In genomic region chr16:52086793-52087450, GRCm38 (mm10) we compare ENCODE assay signal across 19 mouse cellular contexts. TPM values are rescaled to one million over a fixed set of nuclear protein-coding genes. Genes with fewer than 3 reads are reported as not detected.
DNase-seq lines count a peak whose midpoint lies in the region; ATAC-seq lines count a peak whose summit lies in the region.
"Had no signal": no experiment of that assay in that cellular context is flagged by ENCODE, and none has a peak within 500 bp of the region (broad histone marks: within the 10 kb centered on the region; RNA-seq: fewer than 3 reads in every experiment).

No protein-coding gene starts in this region.

- ATAC-seq in heart, embryonic 11.5 days (replicated peaks; ENCODE audit: insufficient number of reproducible peaks, low FRiP score, low TSS enrichment), result 0 out of 2 replicates have a peak, but pooled peaks have one; percentile 22
- ATAC-seq in neural tube, embryonic 13.5 days (ENCODE audit: low read depth), result 0 out of 2 replicates have a peak, but pooled peaks have one; percentile 53
- ATAC-seq in midbrain, embryonic 14.5 days (ENCODE audit: low FRiP score, low TSS enrichment), result no peak
- ATAC-seq: hindbrain, postnatal 0 days had no signal

- no peaks in the 10 kb centered on the region for H3K36me3 ChIP-seq in heart, embryonic 11.5 days (ENCODE audit: control insufficient read depth, insufficient read depth, low read length)
- H3K36me3 ChIP-seq in neural tube, embryonic 13.5 days, result no peaks in the 10 kb centered on the region
- H3K36me3 ChIP-seq in midbrain, embryonic 14.5 days (ENCODE audit: control insufficient read depth, insufficient read depth, low read length), result 0 out of 2 replicates have a peak, but pooled peaks cover 4% of the 10 kb centered on the region
- H3K36me3 ChIP-seq: embryonic facial prominence, embryonic 12.5 days had no signal

- no peaks in the 10 kb centered on the region for H3K27me3 ChIP-seq in heart, embryonic 11.5 days (ENCODE audit: control insufficient read depth, insufficient read depth, low read length)
- no peaks in the 10 kb centered on the region for H3K27me3 ChIP-seq in neural tube, embryonic 13.5 days
- H3K27me3 ChIP-seq in midbrain, embryonic 14.5 days (ENCODE audit: control insufficient read depth, insufficient read depth, low read length), result no peaks in the 10 kb centered on the region
- H3K27me3 ChIP-seq: embryonic facial prominence, embryonic 12.5 days; heart, embryonic 13.5 days; limb, embryonic 15.5 days had no signal

- no peak overlapping the region for H3K4me2 ChIP-seq in heart, embryonic 11.5 days
- no peak overlapping the region for H3K4me2 ChIP-seq in neural tube, embryonic 13.5 days
- no peak overlapping the region for H3K4me2 ChIP-seq in midbrain, embryonic 14.5 days (ENCODE audit: low read length)
- H3K4me2 ChIP-seq: embryonic facial prominence, embryonic 12.5 days; heart, embryonic 13.5 days; limb, embryonic 15.5 days had no signal

- no peak overlapping the region for H3K9ac ChIP-seq in heart, embryonic 11.5 days (ENCODE audit: low read depth, low read length)
- H3K9ac ChIP-seq in neural tube, embryonic 13.5 days, result no peak overlapping the region
- H3K9ac ChIP-seq in midbrain, embryonic 14.5 days (replicated peaks; ENCODE audit: low read length), result no peak overlapping the region
- H3K9ac ChIP-seq: embryonic facial prominence, embryonic 12.5 days; heart, embryonic 13.5 days; limb, embryonic 15.5 days had no signal

- WGBS in heart, embryonic 11.5 days (ENCODE audit: insufficient replicate concordance), result 82% methylated on average over 9 of the region's 9 CpGs
- WGBS in neural tube, embryonic 13.5 days, result 89% methylated on average over 9 of the region's 9 CpGs
- WGBS in midbrain, embryonic 14.5 days, result 94% methylated on average over 9 of the region's 9 CpGs

- peaks cover 5% of the 10 kb centered on the region; the same call in 1 of the 2 replicates for H3K4me1 ChIP-seq in heart, embryonic 11.5 days (ENCODE audit: control insufficient read depth, insufficient read depth, low read length)
- peaks cover 4% of the 10 kb centered on the region; the same call in 1 of the 2 replicates for H3K4me1 ChIP-seq in neural tube, embryonic 13.5 days (replicated peaks)
- no peaks in the 10 kb centered on the region for H3K4me1 ChIP-seq in midbrain, embryonic 14.5 days (ENCODE audit: control insufficient read depth, insufficient read depth, low read length)

- H3K4me3 ChIP-seq in heart, embryonic 11.5 days (ENCODE audit: low read depth, low read length), result no peak overlapping the region
- H3K4me3 ChIP-seq in neural tube, embryonic 13.5 days, result no peak overlapping the region
- H3K4me3 ChIP-seq in midbrain, embryonic 14.5 days (replicated peaks; ENCODE audit: low read depth, low read length), result no peak overlapping the region
- H3K4me3 ChIP-seq: embryonic facial prominence, embryonic 12.5 days; heart, embryonic 13.5 days; limb, embryonic 15.5 days had no signal

- no peak for DNase-seq in heart, adult 9 months (ENCODE audit: low spot score in 2 of 2)
- DNase-seq in neural tube, embryonic 10.5 days (ENCODE audit: extremely low spot score, low spot score), result no peak
- DNase-seq in T-cell, adult 2 months (ENCODE audit: low spot score), result peak; percentile 67
- DNase-seq in lung, postnatal 36 days, result peak; percentile 56
- DNase-seq in midbrain, embryonic 14.5 days, result no peak
- DNase-seq: adrenal gland, adult 8-10 months; cerebellum, adult 18-20 months; cerebellum, postnatal 36 days; gastrocnemius, postnatal 36 days; heart, postnatal 36 days; kidney, adult 9 months; kidney, postnatal 36 days; thymus, adult 18-20 months had no signal

- no peaks in the 10 kb centered on the region for H3K9me3 ChIP-seq in heart, embryonic 11.5 days (replicated peaks; ENCODE audit: control insufficient read depth, low read length)
- H3K9me3 ChIP-seq in neural tube, embryonic 13.5 days, result no peaks in the 10 kb centered on the region
- no peaks in the 10 kb centered on the region for H3K9me3 ChIP-seq in midbrain, embryonic 14.5 days (ENCODE audit: control insufficient read depth, low read length)
- H3K9me3 ChIP-seq: embryonic facial prominence, embryonic 12.5 days; heart, embryonic 13.5 days; limb, embryonic 15.5 days had no signal

- H3K27ac ChIP-seq in heart, embryonic 11.5 days (ENCODE audit: low read depth, low read length), result no peak overlapping the region
- H3K27ac ChIP-seq in neural tube, embryonic 13.5 days (replicated peaks), result no peak overlapping the region
- no peak overlapping the region for H3K27ac ChIP-seq in midbrain, embryonic 14.5 days (replicated peaks; ENCODE audit: low read depth, low read length)
- H3K27ac ChIP-seq: embryonic facial prominence, embryonic 12.5 days; heart, embryonic 13.5 days; hindbrain, postnatal 0 days; limb, embryonic 15.5 days had no signal

RNA-seq across cellular contexts. Expression of gene Cblb, which starts 55.9 kb away (rescaled TPM):
- 15.3 and 17.4 TPM in 2 replicates for polyA plus RNA-seq in heart, embryonic 11.5 days (2014; fragmentation: Nextera tagmentation; extraction: Ambion mirVana)
- polyA plus RNA-seq in neural tube, embryonic 13.5 days (2015; fragmentation: Nextera tagmentation; extraction: Ambion mirVana), result 16.8 and 20.1 TPM in 2 replicates
- 12.7 and 19.4 TPM in 2 replicates for polyA plus RNA-seq in midbrain, embryonic 14.5 days (2014; fragmentation: Nextera tagmentation; extraction: Ambion mirVana)

Comparison
In these comparisons a context has a peak if more than half of its experiments do, and no peak if none do; other contexts are left out.
1. DNase-seq: peak in T-cell, adult 2 months (single experiment) and lung, postnatal 36 days (single experiment); none in heart, adult 9 months (0 of 2), neural tube, embryonic 10.5 days (single experiment) and midbrain, embryonic 14.5 days (single experiment).